Mouse (Mus musculus): Measurements from ENCODE around the gene Ercc1. TPM values are rescaled to one million over a fixed set of nuclear protein-coding genes. Genes with fewer than 3 reads are reported as not detected.

Ercc1 gene
- total and polyA plus RNA-seq, 2 experiments, result 6.5 to 9.4 TPM

GRCm38 (mm10) chr7:19381377-19382165 is 37.0 kb downstream of the Ercc1 start, which contains the start of gene Ercc2:
TSS of gene Ercc2 (plus strand) at chr7:19382010.
- TF ChIP-seq POLR2A (IDR thresholded peaks at IDR 0.05; ENCODE audit: extremely low read depth, insufficient read depth, low read length) (no peak), CTCF (IDR thresholded peaks at IDR 0.05; ENCODE audit: low read depth, low read length) (no peak; the same call in 1 of the 2 replicates)
- Histone ChIP-seq H3K27me3 (ENCODE audit: control insufficient read depth, insufficient read depth, low read length) (no peaks in the 10 kb centered on the region), H3K9ac (ENCODE audit: low read depth, low read length) (peak within 1 kb of the TSS; percentile 90), H3K4me1 (ENCODE audit: control insufficient read depth, insufficient read depth, low read length) (0 out of 2 replicates have a peak, but pooled peaks cover 2% of the 10 kb centered on the region), H3K79me2 (ENCODE audit: control insufficient read depth, insufficient read depth, low read length) (peaks cover 6% of the 10 kb centered on the region; the same call in 1 of the 2 replicates), H3K27ac (replicated peaks; ENCODE audit: insufficient read depth, low read depth, low read length) (no peak within 1 kb of the TSS; the same call in 1 of the 2 replicates), H3K36me3 (ENCODE audit: control insufficient read depth, insufficient read depth, low read length) (no peaks in the 10 kb centered on the region), H3K4me3 (ENCODE audit: insufficient read depth, low read depth, low read length) (peak within 1 kb of the TSS; percentile 96)
- WGBS, result 6% methylated on average over 47 of the region's 48 CpGs
- DNase-seq (ENCODE audit: extremely low read depth, low read depth, low spot score), result peak; percentile 94

- Histone ChIP-seq H3K4me3 (ENCODE audit: insufficient read depth, low read depth, low read length) (peak overlapping the region; percentile 96), H3K36me3 (ENCODE audit: control insufficient read depth, insufficient read depth, low read length) (no peaks in the 10 kb centered on the region), H3K27me3 (ENCODE audit: control insufficient read depth, insufficient read depth, low read length) (no peaks in the 10 kb centered on the region), H3K9ac (ENCODE audit: low read depth, low read length) (peak overlapping the region; percentile 90), H3K27ac (replicated peaks; ENCODE audit: insufficient read depth, low read depth, low read length) (no peak overlapping the region; the same call in 1 of the 2 replicates), H3K4me1 (ENCODE audit: control insufficient read depth, insufficient read depth, low read length) (0 out of 2 replicates have a peak, but pooled peaks cover 2% of the 10 kb centered on the region), H3K79me2 (ENCODE audit: control insufficient read depth, insufficient read depth, low read length) (peaks cover 6% of the 10 kb centered on the region; the same call in 1 of the 2 replicates)
- peak; percentile 19 for DNase-seq (ENCODE audit: extremely low read depth, low read depth, low spot score)
- TF ChIP-seq POLR2A (IDR thresholded peaks at IDR 0.05; ENCODE audit: extremely low read depth, insufficient read depth, low read length), result no peak
- TF ChIP-seq CTCF (IDR thresholded peaks at IDR 0.05; ENCODE audit: low read depth, low read length), result peak; percentile 37
- WGBS, result under 1% methylated on average over 37 of the region's 37 CpGs
Observed at GRCm38 (mm10) chr7:19382166-19382541, 37.6 kb downstream of the Ercc1 start.

GRCm38 (mm10) chr7:19383708-19384107 is 39.1 kb downstream of the Ercc1 start:
- Histone ChIP-seq H3K9ac (ENCODE audit: low read depth, low read length) (no peak overlapping the region), H3K27ac (replicated peaks; ENCODE audit: insufficient read depth, low read depth, low read length) (no peak overlapping the region), H3K4me1 (ENCODE audit: control insufficient read depth, insufficient read depth, low read length) (0 out of 2 replicates have a peak, but pooled peaks cover 2% of the 10 kb centered on the region), H3K79me2 (ENCODE audit: control insufficient read depth, insufficient read depth, low read length) (peaks cover 6% of the 10 kb centered on the region; the same call in 1 of the 2 replicates), H3K4me3 (ENCODE audit: insufficient read depth, low read depth, low read length) (no peak overlapping the region), H3K36me3 (ENCODE audit: control insufficient read depth, insufficient read depth, low read length) (no peaks in the 10 kb centered on the region), H3K27me3 (ENCODE audit: control insufficient read depth, insufficient read depth, low read length) (no peaks in the 10 kb centered on the region)
- DNase-seq (ENCODE audit: extremely low read depth, low read depth, low spot score), result no peak
- 96% methylated on average over 9 of the region's 9 CpGs for WGBS
- TF ChIP-seq CTCF (IDR thresholded peaks at IDR 0.05; ENCODE audit: low read depth, low read length) (no peak), POLR2A (IDR thresholded peaks at IDR 0.05; ENCODE audit: extremely low read depth, insufficient read depth, low read length) (no peak)

GRCm38 (mm10) chr7:19388699-19389413 is 44.3 kb downstream of the Ercc1 start:
- no peaks in the 10 kb centered on the region for H3K79me2 ChIP-seq (ENCODE audit: control insufficient read depth, insufficient read depth, low read length)
- 90% methylated on average over 10 of the region's 10 CpGs for WGBS
- no peak overlapping the region for H3K9ac ChIP-seq (ENCODE audit: low read depth, low read length)
- H3K36me3 ChIP-seq (ENCODE audit: control insufficient read depth, insufficient read depth, low read length), result peaks cover 2% of the 10 kb centered on the region; the same call in 1 of the 2 replicates
- H3K4me3 ChIP-seq (ENCODE audit: insufficient read depth, low read depth, low read length), result no peak overlapping the region
- TF ChIP-seq POLR2A (IDR thresholded peaks at IDR 0.05; ENCODE audit: extremely low read depth, insufficient read depth, low read length) (no peak), CTCF (IDR thresholded peaks at IDR 0.05; ENCODE audit: low read depth, low read length) (no peak)
- no peaks in the 10 kb centered on the region for H3K4me1 ChIP-seq (ENCODE audit: control insufficient read depth, insufficient read depth, low read length)
- no peaks in the 10 kb centered on the region for H3K27me3 ChIP-seq (ENCODE audit: control insufficient read depth, insufficient read depth, low read length)
- DNase-seq (ENCODE audit: extremely low read depth, low read depth, low spot score), result no peak
- H3K27ac ChIP-seq (replicated peaks; ENCODE audit: insufficient read depth, low read depth, low read length), result no peak overlapping the region

GRCm38 (mm10) chr7:19394484-19394883 is 49.9 kb downstream of the Ercc1 start:
- 93% methylated on average over 8 of the region's 8 CpGs for WGBS
- H3K36me3 ChIP-seq (ENCODE audit: control insufficient read depth, insufficient read depth, low read length), result peaks cover 2% of the 10 kb centered on the region; the same call in 1 of the 2 replicates
- TF ChIP-seq CTCF (IDR thresholded peaks at IDR 0.05; ENCODE audit: low read depth, low read length), result no peak
- TF ChIP-seq POLR2A (IDR thresholded peaks at IDR 0.05; ENCODE audit: extremely low read depth, insufficient read depth, low read length), result no peak

More at GRCm38 (mm10) chr7:19394484-19394883, 49.9 kb downstream of the Ercc1 start:
- Histone ChIP-seq H3K27me3 (ENCODE audit: control insufficient read depth, insufficient read depth, low read length) (peaks cover 4% of the 10 kb centered on the region; the same call in 1 of the 2 replicates), H3K4me3 (ENCODE audit: insufficient read depth, low read depth, low read length) (no peak overlapping the region), H3K27ac (replicated peaks; ENCODE audit: insufficient read depth, low read depth, low read length) (no peak overlapping the region), H3K79me2 (ENCODE audit: control insufficient read depth, insufficient read depth, low read length) (no peaks in the 10 kb centered on the region), H3K9ac (ENCODE audit: low read depth, low read length) (no peak overlapping the region), H3K4me1 (ENCODE audit: control insufficient read depth, insufficient read depth, low read length) (no peaks in the 10 kb centered on the region)
- no peak for DNase-seq (ENCODE audit: extremely low read depth, low read depth, low spot score)
